Mouse (Mus musculus) myocyte (in vitro differentiated cells): ENCODE results near the gene Pold2.

Experiments
- E2F4 ChIP-seq: IDR thresholded peaks from one replicate; pipeline ENCODE4 v1.6.1; 2011; ENCODE audit warnings: mild to moderate bottlenecking, control low read depth, moderate library complexity; ENCODE audit not compliant: insufficient read depth
- MAX ChIP-seq: IDR thresholded peaks from one replicate; pipeline ENCODE4 v1.6.1; 2011; ENCODE audit warnings: low read depth, mild to moderate bottlenecking, control low read depth
- MYOD1 ChIP-seq, 3 experiments: IDR thresholded peaks; one replicate each; pipeline ENCODE4 v1.6.1; 2011; ENCODE audit warnings: control low read depth in 2 of 3, low read depth in 2 of 3, mild to moderate bottlenecking in 2 of 3, moderate library complexity in 1 of 3; ENCODE audit not compliant: insufficient read length in 2 of 3, control insufficient read depth in 1 of 3
- MYOG ChIP-seq, 3 experiments: IDR thresholded peaks; one replicate each; pipeline ENCODE4 v1.6.1; 2011; ENCODE audit warnings: control low read depth in 2 of 3, low read depth in 2 of 3, mild to moderate bottlenecking in 2 of 3; ENCODE audit not compliant: insufficient read length in 2 of 3, control insufficient read depth in 1 of 3, insufficient read depth in 1 of 3
- POLR2A ChIP-seq: IDR thresholded peaks from one replicate; pipeline ENCODE4 v1.6.1; 2011; ENCODE audit warnings: low read depth, mild to moderate bottlenecking, control low read depth, moderate library complexity; ENCODE audit not compliant: insufficient read length
- POLR2AphosphoS2 ChIP-seq: IDR thresholded peaks from one replicate; pipeline ENCODE4 v1.6.1; 2011; ENCODE audit warnings: low read depth, control low read depth; ENCODE audit not compliant: insufficient read length
- REST ChIP-seq: IDR thresholded peaks from one replicate; pipeline ENCODE4 v1.6.1; 2011; ENCODE audit warnings: mild to moderate bottlenecking, control low read depth, moderate library complexity; ENCODE audit not compliant: insufficient read depth, insufficient read length
- TCF3 ChIP-seq: IDR thresholded peaks from one replicate; pipeline ENCODE4 v1.6.1; 2011; ENCODE audit warnings: low read depth, control low read depth; ENCODE audit not compliant: insufficient read length
- USF1 ChIP-seq: IDR thresholded peaks from one replicate; pipeline ENCODE4 v1.6.1; 2011; ENCODE audit warnings: low read depth, mild to moderate bottlenecking, control low read depth, moderate library complexity

DNA sequence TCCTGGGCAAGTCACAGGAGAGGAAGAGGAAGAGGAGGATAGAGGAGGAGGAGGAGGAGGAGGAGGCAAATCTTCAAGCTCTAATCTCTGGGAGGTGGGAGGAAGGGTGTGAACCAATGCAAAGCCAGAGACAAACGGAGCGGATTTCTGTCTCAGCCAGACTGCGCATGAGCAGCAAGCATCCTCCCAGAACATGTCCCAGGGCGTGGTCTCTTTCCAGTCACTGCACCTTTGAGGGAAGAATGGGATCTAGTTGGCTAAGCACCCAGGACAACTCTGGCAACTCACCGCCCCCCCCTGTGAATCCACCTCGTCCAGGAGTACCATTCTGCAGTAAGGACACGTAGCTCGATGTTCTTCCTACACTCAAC lies 38.1 kb upstream of the Pold2 start:
- TF ChIP-seq POLR2A (no peak), USF1 (no peak), E2F4 (no peak), MAX (no peak), POLR2AphosphoS2 (no peak), REST (no peak), MYOD1 (IDR thresholded peaks at IDR 0.05; ENCODE audit: control insufficient read depth in 1 of 3, insufficient read length in 2 of 3, low read depth in 2 of 3) (no peak), MYOG (IDR thresholded peaks at IDR 0.05; ENCODE audit: control insufficient read depth in 1 of 3, insufficient read depth in 1 of 3, insufficient read length in 2 of 3, low read depth in 2 of 3) (no peak), TCF3 (no peak)
